Mouse (Mus musculus) E14TG2a.4 (cell line): ENCODE results near the gene Gm49380.

Experiments used
- H3K27me3 ChIP-seq: 2 replicates; pipeline ENCODE4 v1.6.1; 2014; ENCODE audit warnings: low read length, control low read depth; ENCODE audit not compliant: insufficient read depth
- H3K36me3 ChIP-seq: 2 replicates; pipeline ENCODE4 v1.6.1; 2014; ENCODE audit warnings: low read length, control low read depth; ENCODE audit not compliant: insufficient read depth
- H3K4me1 ChIP-seq: replicated peaks from 2 replicates; pipeline ENCODE4 v1.6.1; 2014; ENCODE audit warnings: low read depth, low read length, control low read depth
- H3K4me3 ChIP-seq: replicated peaks from 2 replicates; pipeline ENCODE4 v1.5.1; 2014; ENCODE audit warnings: mild to moderate bottlenecking, low read length
- H3K9me3 ChIP-seq: 2 replicates; pipeline ENCODE4 v1.6.1; 2014; ENCODE audit warnings: low read length, control low read depth
- CTCF ChIP-seq: conservative IDR thresholded peaks from 2 replicates; pipeline ENCODE4 v1.5.1; 2014; ENCODE audit warnings: low read length
- NANOG ChIP-seq: IDR thresholded peaks from 2 replicates; pipeline ENCODE4 v1.6.1; 2014; ENCODE audit warnings: borderline replicate concordance, low read length, mixed read lengths
- POU5F1 ChIP-seq: IDR thresholded peaks from 2 replicates; pipeline ENCODE4 v1.6.1; 2014; ENCODE audit warnings: low read length, borderline replicate concordance

Gm49380 gene

GRCm38 (mm10) chr9:44107110-44107509, 6.2 kb downstream of the Gm49380 start, which contains the start of gene C1qtnf5:
TSS of gene C1qtnf5 (plus strand) at chr9:44107245.
- Histone ChIP-seq H3K9me3 (no peaks in the 10 kb centered on the region), H3K4me1 (peaks cover 51% of the 10 kb centered on the region), H3K36me3 (peaks cover 51% of the 10 kb centered on the region), H3K27me3 (no peaks in the 10 kb centered on the region), H3K4me3 (peak within 1 kb of the TSS; percentile 67)
- no peak for TF ChIP-seq NANOG
- TF ChIP-seq POU5F1, result no peak
- no peak for TF ChIP-seq CTCF

GRCm38 (mm10) chr9:44106596-44106995, 6.7 kb downstream of the Gm49380 start:
- Histone ChIP-seq H3K9me3 (no peaks in the 10 kb centered on the region), H3K36me3 (peaks cover 51% of the 10 kb centered on the region), H3K27me3 (no peaks in the 10 kb centered on the region), H3K4me3 (no peak overlapping the region), H3K4me1 (peaks cover 56% of the 10 kb centered on the region)
- TF ChIP-seq POU5F1 (no peak), NANOG (no peak)

GRCm38 (mm10) chr9:44106182-44106581, 7.1 kb downstream of the Gm49380 start:
- peaks cover 51% of the 10 kb centered on the region for H3K36me3 ChIP-seq
- no peak for TF ChIP-seq CTCF
- TF ChIP-seq POU5F1, result no peak
- TF ChIP-seq NANOG, result no peak
- no peaks in the 10 kb centered on the region for H3K27me3 ChIP-seq
- no peak overlapping the region for H3K4me3 ChIP-seq
- H3K9me3 ChIP-seq, result no peaks in the 10 kb centered on the region
- H3K4me1 ChIP-seq, result peaks cover 60% of the 10 kb centered on the region

GRCm38 (mm10) chr9:44105781-44106180, 7.5 kb downstream of the Gm49380 start:
- Histone ChIP-seq H3K27me3 (no peaks in the 10 kb centered on the region), H3K9me3 (no peaks in the 10 kb centered on the region), H3K4me3 (no peak overlapping the region), H3K4me1 (peaks cover 60% of the 10 kb centered on the region), H3K36me3 (peaks cover 51% of the 10 kb centered on the region)
- no peak for TF ChIP-seq CTCF
- TF ChIP-seq POU5F1, result no peak
- no peak for TF ChIP-seq NANOG

GRCm38 (mm10) chr9:44104881-44105280, 8.4 kb downstream of the Gm49380 start:
- H3K4me1 ChIP-seq, result peaks cover 55% of the 10 kb centered on the region
- no peak overlapping the region for H3K4me3 ChIP-seq
- H3K36me3 ChIP-seq, result peaks cover 44% of the 10 kb centered on the region
- TF ChIP-seq POU5F1 (no peak), CTCF (no peak), NANOG (no peak)
- no peaks in the 10 kb centered on the region for H3K27me3 ChIP-seq
- H3K9me3 ChIP-seq, result no peaks in the 10 kb centered on the region

GRCm38 (mm10) chr9:44101490-44101889, 11.8 kb downstream of the Gm49380 start, which contains the start of gene Mfrp:
TSS of gene Mfrp (plus strand) at chr9:44101729.
- Histone ChIP-seq H3K4me1 (peaks cover 37% of the 10 kb centered on the region), H3K36me3 (peaks cover 23% of the 10 kb centered on the region), H3K9me3 (no peaks in the 10 kb centered on the region), H3K4me3 (no peak within 1 kb of the TSS; the same call in 1 of the 2 replicates), H3K27me3 (no peaks in the 10 kb centered on the region)
- TF ChIP-seq POU5F1 (no peak), NANOG (no peak), CTCF (no peak)

GRCm38 (mm10) chr9:44096536-44096935, 16.8 kb downstream of the Gm49380 start:
- H3K36me3 ChIP-seq, result peaks cover 25% of the 10 kb centered on the region
- H3K9me3 ChIP-seq, result no peaks in the 10 kb centered on the region
- H3K27me3 ChIP-seq, result no peaks in the 10 kb centered on the region
- TF ChIP-seq NANOG (no peak), CTCF (no peak), POU5F1 (no peak)
- H3K4me1 ChIP-seq, result peaks cover 51% of the 10 kb centered on the region
- no peak overlapping the region for H3K4me3 ChIP-seq

- Histone ChIP-seq H3K27me3 (no peaks in the 10 kb centered on the region), H3K4me3 (no peak overlapping the region), H3K36me3 (peaks cover 33% of the 10 kb centered on the region), H3K4me1 (peaks cover 51% of the 10 kb centered on the region), H3K9me3 (no peaks in the 10 kb centered on the region)
- TF ChIP-seq CTCF (no peak), NANOG (no peak)
Observed at GRCm38 (mm10) chr9:44095781-44096180, 17.5 kb downstream of the Gm49380 start.

- no peaks in the 10 kb centered on the region for H3K9me3 ChIP-seq
- TF ChIP-seq NANOG (no peak), CTCF (no peak), POU5F1 (no peak)
- H3K36me3 ChIP-seq, result peaks cover 34% of the 10 kb centered on the region
- H3K4me3 ChIP-seq, result no peak overlapping the region
- H3K27me3 ChIP-seq, result no peaks in the 10 kb centered on the region
- H3K4me1 ChIP-seq, result peaks cover 56% of the 10 kb centered on the region
Observed at GRCm38 (mm10) chr9:44094737-44095136, 18.6 kb downstream of the Gm49380 start.
